Mouse (Mus musculus) liver, embryonic 12.5 days (tissue): ENCODE results near the gene Olfr715. TPM values are rescaled to one million over a fixed set of nuclear protein-coding genes. Genes with fewer than 3 reads are reported as not detected.
"Not testable (repeated sequence)": the region's sequence is repeated elsewhere in the genome, so short reads cannot be mapped to it uniquely, and the experiment has no call there.

ENCODE experiments used
- ATAC-seq: fragments of 200-750 bp; cut with Nextera tagmentation; 2 replicates; pipeline ENCODE4 v1.8.0; 2017; ENCODE audit warnings: moderate number of reproducible peaks, mild to moderate bottlenecking, moderate library complexity
- H3K27ac ChIP-seq: fragments of 300-500 bp; sonication (generic); 2 replicates; pipeline ENCODE4 v1.5.1; 2016; ENCODE audit warnings: mild to moderate bottlenecking
- H3K27me3 ChIP-seq: fragments of 300-500 bp; sonication (generic); replicated peaks from 2 replicates; pipeline ENCODE4 v1.6.1; 2016; ENCODE audit warnings: mild to moderate bottlenecking, moderate library complexity
- H3K36me3 ChIP-seq: fragments of 300-500 bp; sonication (generic); 2 replicates; pipeline ENCODE4 v1.6.1; 2016; ENCODE audit warnings: mild to moderate bottlenecking, moderate library complexity
- H3K4me1 ChIP-seq: fragments of 300-500 bp; sonication (generic); 2 replicates; pipeline ENCODE4 v1.6.1; 2016
- H3K4me2 ChIP-seq: fragments of 300-500 bp; sonication (generic); 2 replicates; pipeline ENCODE4 v1.6.1; 2016; ENCODE audit warnings: mild to moderate bottlenecking, moderate library complexity
- H3K4me3 ChIP-seq: fragments of 300-500 bp; sonication (generic); 2 replicates; pipeline ENCODE4 v1.5.1; 2016; ENCODE audit warnings: mild to moderate bottlenecking, moderate library complexity
- H3K9ac ChIP-seq: fragments of 300-500 bp; sonication (generic); 2 replicates; pipeline ENCODE4 v1.6.1; 2016; ENCODE audit warnings: mild to moderate bottlenecking, moderate library complexity
- H3K9me3 ChIP-seq: fragments of 300-500 bp; sonication (generic); replicated peaks from 2 replicates; pipeline ENCODE4 v1.6.1; 2016; ENCODE audit warnings: mild to moderate bottlenecking, moderate library complexity
- WGBS: fragments of 180-500 bp; shearing (Covaris S2); methylation state at CpG from one replicate; pipeline ENCODE4 v1.1.7; 2016; ENCODE audit not compliant: insufficient replicate concordance; 5-methylcytosine and 5-hydroxymethylcytosine counted together
- polyA plus RNA-seq: library from polyadenylated mRNA; unstranded; fragments of >200 nt; fragmentation: Nextera tagmentation; extraction: Ambion mirVana; gene quantifications from 2 replicates; pipeline ENCODE4 v1.2.1, GENCODE M21; 2016

Olfr715 gene
- polyA plus RNA-seq, result not detected in 2 replicates

DNA sequence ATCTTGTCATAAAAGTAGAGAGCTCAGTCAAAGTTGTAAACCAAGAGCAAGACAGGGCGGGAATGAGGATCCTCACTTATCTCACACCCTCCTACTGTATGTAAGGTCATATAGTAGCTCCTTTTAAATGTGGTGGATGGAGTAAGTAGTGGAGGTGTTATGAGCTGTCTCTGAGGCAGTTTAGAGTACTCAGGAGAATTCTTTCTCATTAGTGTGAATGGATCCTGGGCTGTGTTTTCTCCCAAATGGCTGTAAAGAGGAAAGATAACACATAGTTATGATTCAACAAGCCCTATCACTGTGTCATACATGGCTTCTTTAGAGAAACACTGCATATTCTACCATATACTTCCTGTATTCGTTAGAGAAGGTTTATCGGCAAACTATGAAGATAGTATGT, at the start of gene Olfr715:
Olfr715 (minus strand) TSS at position 101 of the 400 bp plus-strand sequence.
- not testable (repeated sequence) for H3K4me3 ChIP-seq, H3K27ac ChIP-seq, H3K4me2 ChIP-seq, H3K27me3 ChIP-seq, H3K9me3 ChIP-seq, H3K9ac ChIP-seq, ATAC-seq, H3K36me3 ChIP-seq, H3K4me1 ChIP-seq
- 72% methylated on average over 3 of the region's 3 CpGs for WGBS

DNA sequence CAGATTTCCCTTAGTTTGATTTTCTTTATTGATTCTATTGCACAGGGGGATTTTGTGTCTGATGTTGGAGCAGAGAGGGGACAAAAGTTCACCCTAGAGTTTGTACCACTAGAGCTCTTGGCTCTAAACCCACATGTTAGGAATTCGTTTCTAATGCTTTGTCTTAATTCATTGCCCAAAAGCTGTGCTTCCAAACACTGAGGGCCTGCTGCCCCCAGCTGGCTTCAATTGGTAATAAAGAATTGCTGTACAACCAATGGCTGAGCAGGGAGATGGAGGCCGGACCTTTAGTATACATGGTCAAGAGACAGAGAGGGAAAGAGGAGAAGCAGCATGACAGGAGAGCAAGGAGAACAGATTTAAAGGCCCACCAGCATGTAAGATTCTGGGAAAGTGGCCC, 49.5 kb upstream of the Olfr715 start:
- H3K9me3 ChIP-seq, result no peaks in the 10 kb centered on the region
- no peak overlapping the region for H3K9ac ChIP-seq
- H3K27me3 ChIP-seq, result no peaks in the 10 kb centered on the region
- 36% methylated on average over 2 of the region's 2 CpGs for WGBS
- H3K4me3 ChIP-seq, result no peak overlapping the region
- no peak overlapping the region for H3K4me2 ChIP-seq
- H3K4me1 ChIP-seq, result no peaks in the 10 kb centered on the region
- no peak overlapping the region for H3K27ac ChIP-seq
- no peak for ATAC-seq
- no peaks in the 10 kb centered on the region for H3K36me3 ChIP-seq

DNA sequence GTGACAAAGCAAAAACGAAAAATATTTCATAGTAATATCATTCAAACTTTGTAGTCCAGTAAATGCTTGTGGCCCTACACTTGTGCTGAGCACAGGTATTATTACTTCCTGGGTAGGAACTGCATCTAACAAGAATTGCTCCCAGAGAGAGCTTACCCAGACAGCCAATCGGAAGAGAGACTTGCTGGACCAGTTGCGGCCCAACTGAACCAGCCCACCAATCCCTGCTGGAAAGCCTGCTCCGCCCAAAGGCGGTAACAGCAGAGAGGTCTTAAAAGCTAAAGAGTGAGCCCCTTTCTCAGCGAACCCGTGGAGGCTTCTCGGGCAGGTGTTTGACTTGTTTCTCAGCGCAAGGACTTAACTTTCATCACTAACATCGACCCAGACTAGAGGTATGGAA, 35.8 kb upstream of the Olfr715 start, which contains the start of gene Nlrp14:
Nlrp14 (plus strand) TSS at position 301 of the 400 bp plus-strand sequence.
- no peak within 1 kb of the TSS for H3K4me3 ChIP-seq
- H3K27ac ChIP-seq, result no peak within 1 kb of the TSS
- H3K9me3 ChIP-seq, result 0 out of 2 replicates have a peak, but pooled peaks cover 5% of the 10 kb centered on the region
- no peak within 1 kb of the TSS for H3K9ac ChIP-seq
- no peak for ATAC-seq
- H3K36me3 ChIP-seq, result no peaks in the 10 kb centered on the region
- H3K4me1 ChIP-seq, result no peaks in the 10 kb centered on the region
- WGBS, result 68% methylated on average over 10 of the region's 10 CpGs
- H3K4me2 ChIP-seq, result no peak within 1 kb of the TSS
- H3K27me3 ChIP-seq, result no peaks in the 10 kb centered on the region

DNA sequence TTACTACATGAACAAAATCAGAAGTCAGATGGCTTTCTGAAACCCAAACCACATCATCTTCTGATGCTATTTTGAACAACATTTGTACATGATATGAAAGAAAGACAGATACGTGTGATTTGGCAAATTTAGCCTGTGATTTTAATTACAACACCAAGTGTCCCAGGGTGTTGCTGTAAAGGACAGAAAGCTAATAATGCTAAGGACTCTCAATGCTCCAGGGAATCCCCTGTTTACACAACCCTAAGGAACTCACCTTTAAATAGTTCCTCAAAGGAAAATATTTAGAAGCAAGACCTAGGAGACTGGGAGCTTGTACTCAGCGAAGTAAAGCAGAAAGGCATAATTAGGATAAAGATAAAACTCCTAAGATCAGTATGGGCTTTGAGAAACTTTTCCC, 7.1 kb upstream of the Olfr715 start, which contains the start of gene Olfr716:
Olfr716 (plus strand) TSS at position 301 of the 400 bp plus-strand sequence.
- WGBS, result 50% methylated on average over 2 of the region's 2 CpGs
- not testable (repeated sequence) for H3K27me3 ChIP-seq, H3K4me3 ChIP-seq, H3K36me3 ChIP-seq, H3K9me3 ChIP-seq, H3K9ac ChIP-seq, ATAC-seq, H3K27ac ChIP-seq, H3K4me1 ChIP-seq, H3K4me2 ChIP-seq

DNA sequence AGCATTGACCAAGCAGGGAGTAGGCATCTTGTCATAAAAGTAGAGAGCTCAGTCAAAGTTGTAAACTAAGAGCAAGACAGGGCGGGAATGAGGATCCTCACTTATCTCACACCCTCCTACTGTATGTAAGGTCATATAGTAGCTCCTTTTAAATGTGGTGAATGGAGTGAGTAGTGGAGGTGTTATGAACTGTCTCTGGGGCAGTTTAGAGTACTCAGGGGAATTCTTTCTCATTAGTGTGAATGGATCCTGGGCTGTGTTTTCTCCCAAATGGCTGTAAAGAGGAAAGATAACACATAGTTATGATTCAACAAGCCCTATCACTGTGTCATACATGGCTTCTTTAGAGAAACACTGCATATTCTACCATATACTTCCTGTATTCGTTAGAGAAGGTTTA, 20.6 kb downstream of the Olfr715 start, which contains the start of gene Olfr715b:
Olfr715b (minus strand) TSS at position 101 of the 400 bp plus-strand sequence.
- not testable (repeated sequence) for H3K27me3 ChIP-seq, H3K9ac ChIP-seq, H3K4me3 ChIP-seq, H3K27ac ChIP-seq, H3K36me3 ChIP-seq, ATAC-seq, H3K4me2 ChIP-seq, H3K4me1 ChIP-seq, H3K9me3 ChIP-seq
- 68% methylated on average over 2 of the region's 2 CpGs for WGBS

DNA sequence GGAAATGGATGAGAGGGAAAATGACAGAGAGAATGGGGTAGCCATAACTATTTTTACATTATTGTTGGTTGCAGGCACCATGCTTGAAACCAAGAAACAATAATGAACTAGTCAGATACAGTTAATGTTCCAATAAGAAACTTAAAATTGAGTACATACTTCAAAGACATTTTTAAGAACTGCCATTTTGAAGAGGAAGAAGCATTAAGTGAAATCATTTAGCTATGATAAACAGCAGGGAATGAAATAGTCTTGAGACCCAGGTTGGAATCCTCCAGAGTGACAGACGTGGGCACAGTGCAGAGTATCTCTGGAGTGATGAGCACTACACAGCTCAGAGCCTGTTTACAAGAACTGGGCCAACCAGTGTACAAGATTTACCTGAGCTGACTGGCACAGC, 38.0 kb downstream of the Olfr715 start, which contains the start of gene Olfr17:
Olfr17 (plus strand) TSS at position 301 of the 400 bp plus-strand sequence.
- Histone ChIP-seq H3K4me3 (no peak within 1 kb of the TSS), H3K4me1 (no peaks in the 10 kb centered on the region), H3K9me3 (peaks cover 4% of the 10 kb centered on the region; the same call in 1 of the 2 replicates), H3K4me2 (no peak within 1 kb of the TSS), H3K36me3 (no peaks in the 10 kb centered on the region), H3K27ac (no peak within 1 kb of the TSS), H3K27me3 (no peaks in the 10 kb centered on the region), H3K9ac (no peak within 1 kb of the TSS)
- WGBS, result 21% methylated on average over 1 of the region's 1 CpGs
- ATAC-seq, result no peak

Other genes starting within 250 kb of the Olfr715 start
- gene Olfr706, start 242.9 kb downstream of the Olfr715 start, polyA plus RNA-seq, result not detected in 2 replicates
- gene Olfr707, start 229.8 kb downstream of the Olfr715 start, polyA plus RNA-seq, result not detected in 2 replicates
- gene Olfr1532-ps1, start 223.1 kb downstream of the Olfr715 start, polyA plus RNA-seq, result not detected in 2 replicates
- gene Olfr709-ps1, start 198.9 kb downstream of the Olfr715 start, polyA plus RNA-seq, result not detected in 2 replicates
- not detected in 2 replicates for gene Olfr710, start 182.8 kb downstream of the Olfr715 start, polyA plus RNA-seq
- not detected in 2 replicates for gene Olfr6, start 167.1 kb downstream of the Olfr715 start, polyA plus RNA-seq
- gene Olfr711, start 155.6 kb downstream of the Olfr715 start, polyA plus RNA-seq, result not detected in 2 replicates
- gene Olfr2, start 125.0 kb downstream of the Olfr715 start, polyA plus RNA-seq, result not detected in 2 replicates
- not detected in 2 replicates for gene Olfr713, start 99.9 kb downstream of the Olfr715 start, polyA plus RNA-seq
- not detected in 2 replicates for gene Olfr714, start 60.1 kb downstream of the Olfr715 start, polyA plus RNA-seq
- gene Olfr17, start 37.9 kb downstream of the Olfr715 start, polyA plus RNA-seq, result not detected in 2 replicates
- gene Olfr715b, start 20.7 kb downstream of the Olfr715 start, polyA plus RNA-seq, result not detected in 2 replicates
- not detected in 2 replicates for gene Olfr716, start 7.2 kb upstream of the Olfr715 start, polyA plus RNA-seq
- gene Nlrp14, start 35.9 kb upstream of the Olfr715 start, polyA plus RNA-seq, result not detected in 2 replicates
- not detected in 2 replicates for gene Rbmxl2, start 78.4 kb upstream of the Olfr715 start, polyA plus RNA-seq
- 1.0 and 1.6 TPM in 2 replicates for gene Syt9, start 239.6 kb upstream of the Olfr715 start, polyA plus RNA-seq